Mouse (Mus musculus) mouse trophoblast stem cell (cell line): ENCODE data around the gene Chst15.

Experiments
- in situ Hi-C, 2 experiments: fragments of 300-500 bp; cut with MseI, MboI; formaldehyde crosslinking; loops; 2 replicates in 1 of 2; 3 replicates in 1 of 2; pipeline ENCODE4 v1.15.1; 2025

The Chst15 gene

DNA sequence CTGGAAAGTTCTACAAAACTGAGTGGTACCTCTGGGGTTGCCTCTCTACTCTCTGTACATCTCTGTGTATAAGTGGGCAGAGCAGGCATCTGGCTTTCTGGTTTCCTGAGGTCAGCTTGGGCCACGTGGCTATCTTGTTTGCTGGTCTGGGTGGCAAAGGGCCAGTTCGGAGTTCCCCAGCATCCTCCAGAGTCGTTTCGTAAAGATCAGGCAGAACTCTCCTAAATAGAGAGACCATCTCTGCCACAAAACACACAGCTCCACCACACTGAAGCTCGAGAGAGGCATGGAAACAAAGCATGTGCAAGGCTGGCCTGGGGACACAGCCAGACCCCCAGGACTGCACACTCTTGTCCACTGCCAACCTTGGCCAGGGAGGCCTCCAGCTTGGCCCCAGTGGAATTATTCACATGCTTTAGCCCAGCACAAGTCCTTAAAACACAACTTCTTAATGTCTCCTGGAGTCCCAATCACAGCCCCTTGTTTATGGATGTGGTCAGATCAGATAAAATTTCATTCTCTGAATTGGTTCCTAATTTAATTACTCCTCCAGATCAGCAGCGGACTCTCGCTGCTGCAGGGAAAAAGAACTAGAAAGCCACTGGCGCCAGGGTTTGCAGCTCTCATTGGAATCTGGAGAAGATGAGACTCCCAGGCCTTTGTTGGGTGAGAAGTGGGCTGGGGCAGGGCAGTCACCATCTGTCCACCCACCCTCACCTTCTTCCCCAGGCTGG is 14.4 kb downstream of the Chst15 start:
- in situ Hi-C loops = no loop called here

- in situ Hi-C loops = no loop called here
Measured at GRCm38 (mm10) chr7:132299661-132300210, 17.3 kb downstream of the Chst15 start.

DNA sequence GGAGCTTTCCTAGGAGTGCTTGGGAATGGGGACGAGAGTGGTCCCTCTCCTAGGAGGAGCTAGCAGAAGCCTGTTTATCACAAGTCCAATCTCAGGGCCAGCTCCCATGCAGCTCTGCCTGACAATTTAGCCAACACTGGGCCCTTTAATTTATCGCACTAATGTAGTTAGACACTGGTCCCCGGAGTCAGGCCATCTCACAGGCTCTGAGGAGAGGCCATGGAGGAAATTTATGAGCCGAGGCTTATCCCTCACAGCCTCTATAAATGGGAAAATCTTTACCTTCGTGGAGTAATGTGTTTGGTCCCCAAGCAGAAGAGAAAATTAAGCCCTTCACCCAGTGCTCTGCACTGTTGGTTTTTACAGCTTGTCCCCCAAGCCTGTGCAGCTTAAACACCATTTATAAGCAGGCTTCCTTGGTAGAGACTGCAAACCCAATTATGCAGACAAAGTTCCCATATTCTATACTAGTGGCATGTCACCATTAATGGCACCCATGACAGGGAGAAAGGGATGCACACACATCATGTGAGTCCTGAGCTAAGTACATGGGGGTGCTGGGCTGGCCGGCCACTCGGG is 18.5 kb downstream of the Chst15 start:
- in situ Hi-C loops = no loop called here

DNA sequence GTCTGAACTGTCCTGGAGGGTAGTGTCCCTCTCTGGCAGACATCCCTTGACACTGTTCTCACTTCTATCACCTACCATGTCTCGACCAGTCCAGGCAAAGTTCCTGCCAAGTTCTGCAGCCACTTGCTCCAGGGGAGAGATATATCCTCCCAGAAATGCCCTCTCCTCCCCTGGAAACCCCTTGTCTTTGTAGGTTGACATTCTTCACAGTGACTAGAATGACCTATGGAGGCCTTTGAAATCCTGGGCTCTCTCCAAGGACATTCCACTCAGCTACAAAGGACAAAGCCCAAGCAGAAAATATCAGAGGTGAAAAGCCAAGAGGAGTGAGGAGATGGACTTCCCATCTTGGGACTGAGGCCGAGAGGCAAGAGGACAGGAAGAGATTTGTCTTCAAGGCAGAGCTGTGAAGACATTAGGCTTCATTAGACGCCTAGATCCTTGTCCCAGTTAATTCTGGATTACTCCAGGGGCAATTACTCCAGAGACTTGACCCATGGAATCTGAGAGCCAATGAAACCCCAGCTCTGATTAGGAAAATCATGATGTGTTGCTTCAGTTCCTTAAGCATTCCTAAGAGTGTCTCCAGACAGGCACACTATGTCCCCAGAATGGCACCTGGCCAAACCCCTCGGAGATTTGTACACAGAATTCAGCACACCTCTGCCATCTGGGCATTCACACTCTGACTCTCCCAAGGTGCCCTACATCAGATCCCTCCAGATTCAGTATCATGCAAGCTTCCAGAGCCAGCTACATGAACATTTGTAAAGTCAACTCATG is 20.2 kb downstream of the Chst15 start:
- in situ Hi-C loops = no loop called here

DNA sequence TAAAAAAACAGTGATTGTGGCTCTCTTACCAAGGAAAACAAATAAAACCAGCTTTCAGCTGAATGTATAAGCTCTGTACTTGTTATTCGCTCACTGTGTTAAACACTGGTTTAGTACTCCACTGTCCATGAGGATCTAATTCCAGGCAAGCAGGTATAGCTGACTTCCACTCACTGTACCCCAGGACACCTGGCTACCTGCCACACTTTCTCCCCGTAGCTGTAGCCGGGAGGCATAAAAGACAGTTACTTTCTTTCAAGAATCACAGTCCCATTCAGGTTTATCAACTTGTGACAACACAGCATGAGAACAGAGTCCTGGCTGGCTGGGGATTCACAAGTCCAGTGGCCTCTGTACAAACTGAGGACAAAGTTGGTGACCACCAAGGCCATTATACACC is 20.9 kb downstream of the Chst15 start:
- in situ Hi-C loops = no loop called here

GRCm38 (mm10) chr7:132287340-132287664 is 29.7 kb downstream of the Chst15 start:
- in situ Hi-C loops = no loop called here

- in situ Hi-C loops = no loop called here
Measured at GRCm38 (mm10) chr7:132286630-132287339, 30.2 kb downstream of the Chst15 start.

GRCm38 (mm10) chr7:132284795-132285194 is 32.2 kb downstream of the Chst15 start:
- in situ Hi-C loops = no loop called here

DNA sequence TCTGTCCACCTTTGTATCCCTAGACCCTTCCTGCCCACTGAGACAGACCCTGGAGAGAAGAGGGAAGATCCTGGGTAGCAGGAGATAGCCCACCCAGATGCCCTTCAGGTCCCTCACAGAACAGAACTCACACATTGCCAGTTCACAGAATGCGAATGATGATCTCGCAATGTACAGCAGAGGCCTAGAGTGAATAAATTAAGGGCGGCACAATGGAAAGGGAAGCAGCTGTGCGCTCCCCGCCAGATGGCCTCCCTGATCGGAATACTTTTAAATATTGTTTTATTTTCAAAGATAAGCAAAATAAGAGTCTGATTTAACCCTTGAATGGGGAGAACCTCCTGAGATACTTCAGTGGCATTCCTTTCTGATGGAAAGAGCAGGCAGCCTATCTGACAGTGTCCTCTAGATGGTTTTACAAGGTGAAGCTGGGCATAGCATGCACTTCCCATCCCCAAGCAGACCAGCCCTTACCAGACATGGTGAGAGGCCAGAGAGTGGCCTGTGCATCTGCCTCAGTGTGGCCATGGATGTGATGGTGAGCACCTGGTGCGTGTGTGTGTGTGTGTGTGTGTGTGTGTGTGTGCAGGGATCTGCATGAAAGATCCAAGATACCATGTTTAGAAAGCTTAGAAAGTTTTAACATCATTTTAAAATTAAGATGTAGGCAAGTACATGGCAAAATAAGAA is 32.8 kb downstream of the Chst15 start:
- in situ Hi-C loops = no loop called here

- in situ Hi-C loops = no loop called here
Measured at GRCm38 (mm10) chr7:132282576-132282975, 34.5 kb downstream of the Chst15 start.

DNA sequence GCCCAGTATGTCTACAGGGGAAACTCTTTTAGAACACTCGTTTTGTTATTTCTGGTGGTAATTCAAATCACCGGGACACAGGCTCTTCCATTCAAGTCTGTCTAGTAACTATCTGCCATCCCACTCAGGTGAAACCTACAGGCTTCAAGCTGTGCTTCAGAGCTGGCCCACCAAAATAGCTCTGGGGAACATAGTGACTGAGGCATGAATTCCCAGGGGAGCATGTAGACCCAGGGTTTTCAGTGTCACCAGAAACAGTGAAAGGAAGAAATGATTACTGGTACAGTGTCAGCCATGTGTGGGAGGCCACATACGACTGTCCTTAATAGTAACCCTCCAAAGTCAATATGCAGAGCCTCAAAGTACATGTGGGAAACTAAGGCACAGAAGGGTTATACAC is 34.9 kb downstream of the Chst15 start:
- in situ Hi-C loops = no loop called here

DNA sequence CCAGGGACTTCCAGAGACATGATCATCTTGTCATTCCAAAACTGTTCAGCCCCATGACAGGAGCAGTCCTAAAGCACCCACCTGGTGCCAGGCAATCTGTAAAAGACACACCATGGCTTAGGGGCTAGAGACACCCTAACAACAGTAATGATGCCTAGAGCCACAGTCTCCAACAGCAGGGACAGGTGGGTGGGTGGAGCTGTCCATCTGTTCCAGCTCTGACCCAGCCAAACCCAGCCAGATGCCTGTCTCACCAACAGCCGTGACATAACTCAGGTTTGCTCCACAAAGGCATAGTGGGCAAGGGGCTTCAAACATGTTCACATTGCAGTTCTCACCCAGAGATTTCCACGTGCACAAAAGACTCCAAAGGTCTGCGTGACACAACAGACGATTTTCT is 35.3 kb downstream of the Chst15 start:
- in situ Hi-C loops = no loop called here

- in situ Hi-C loops = no loop called here
Measured at GRCm38 (mm10) chr7:132278658-132279057, 38.4 kb downstream of the Chst15 start.

DNA sequence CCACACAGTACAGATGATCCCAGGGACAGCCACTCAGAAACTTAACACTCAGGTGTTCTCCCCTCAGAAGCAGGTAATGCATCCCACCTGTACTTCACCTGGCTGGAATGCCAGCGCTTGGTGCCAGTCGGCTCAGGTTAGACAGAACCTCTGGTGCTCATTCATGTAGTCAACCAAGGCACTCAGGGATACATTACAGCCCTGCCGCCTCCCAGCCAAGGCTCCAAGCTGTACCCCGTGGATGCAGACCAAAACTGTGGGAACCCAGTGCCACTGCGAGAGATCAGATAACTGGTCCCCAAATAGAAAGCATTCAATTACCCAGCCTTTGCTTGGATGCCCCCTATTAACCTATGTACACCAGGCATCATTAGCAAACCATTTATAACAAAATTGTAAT is 40.7 kb downstream of the Chst15 start:
- in situ Hi-C loops = no loop called here

GRCm38 (mm10) chr7:132273741-132274513 is 43.1 kb downstream of the Chst15 start:
- in situ Hi-C loops = no loop called here

GRCm38 (mm10) chr7:132272984-132273383 is 44.0 kb downstream of the Chst15 start:
- in situ Hi-C loops = no loop called here

DNA sequence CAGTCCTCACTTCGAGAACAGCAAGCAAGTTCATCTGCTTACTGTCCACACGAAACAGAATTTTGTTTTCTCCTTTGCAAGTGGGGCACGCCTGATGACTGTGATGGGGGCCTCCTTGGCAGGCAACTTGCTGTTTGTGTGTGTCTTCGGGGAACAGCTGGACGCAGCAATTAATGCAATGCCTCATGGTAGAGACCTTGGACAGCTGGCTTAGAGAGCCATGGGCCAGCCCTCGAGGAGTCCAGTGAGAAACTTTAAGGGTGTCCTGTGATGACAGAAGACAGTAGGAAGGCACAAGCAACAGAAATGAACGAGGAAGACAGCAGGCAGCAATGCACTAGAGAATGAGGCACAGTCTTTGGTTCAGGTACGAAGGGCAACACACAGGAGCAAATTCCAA is 46.7 kb downstream of the Chst15 start:
- in situ Hi-C loops = no loop called here

DNA sequence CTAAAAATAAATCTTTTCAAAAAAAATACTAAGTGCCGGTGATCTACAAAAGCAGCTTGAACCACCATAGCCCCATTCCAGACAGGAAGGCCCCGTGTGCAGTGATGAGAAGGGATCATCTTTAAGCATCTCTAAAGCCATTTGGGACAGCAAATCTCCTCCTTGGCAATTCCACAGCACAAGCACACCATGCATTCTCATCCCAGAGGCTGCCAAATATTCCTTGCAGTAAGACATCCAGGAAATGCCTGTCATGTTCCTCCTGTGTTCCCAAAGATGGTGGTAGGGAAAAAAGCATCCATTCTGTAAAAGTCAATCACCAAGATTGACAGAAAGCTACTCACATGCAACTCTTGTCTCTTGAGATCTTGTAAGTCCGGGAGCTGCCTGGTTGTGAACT is 47.4 kb downstream of the Chst15 start:
- in situ Hi-C loops = no loop called here

GRCm38 (mm10) chr7:132267721-132268498 is 49.1 kb downstream of the Chst15 start:
- in situ Hi-C loops = no loop called here

- in situ Hi-C loops = no loop called here
Measured at GRCm38 (mm10) chr7:132264763-132265162, 52.3 kb downstream of the Chst15 start.
